Mouse (Mus musculus): ENCODE measurements at regions not wholly inside any gene's neighbourhood (a gene's known extent, or its start where the extent isn't known, plus 50 kb on each side); places are given as distances from the start of the nearest gene placed in this dataset.

DNA sequence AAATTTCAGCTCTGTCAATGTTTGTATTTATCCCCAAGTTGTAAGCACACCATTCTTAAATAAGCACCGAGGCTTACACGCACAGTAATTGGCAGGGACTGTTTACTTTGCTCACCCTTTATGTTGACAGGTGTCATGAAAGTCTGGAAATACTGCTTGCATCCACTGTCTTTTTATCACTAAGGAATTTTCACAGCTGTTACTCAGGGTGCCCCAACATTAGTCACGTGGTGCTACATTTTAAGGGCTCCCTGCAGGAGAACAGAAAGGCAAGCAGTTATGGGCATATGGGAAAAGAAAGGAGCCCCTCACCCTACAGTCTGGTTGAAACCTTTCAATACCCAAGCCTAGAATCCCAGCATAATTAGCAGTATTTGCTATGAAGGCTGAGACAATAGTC, 304.7 kb downstream of the Tle4 start:
- 65% methylated on average over 3 of the region's 3 CpGs for WGBS
- Histone ChIP-seq H3K27me3 (no peaks in the 10 kb centered on the region), H3K4me2 (no peak overlapping the region), H3K4me1 (replicated peaks) (no peaks in the 10 kb centered on the region), H3K27ac (replicated peaks) (no peak overlapping the region), H3K36me3 (no peaks in the 10 kb centered on the region), H3K9ac (no peak overlapping the region), H3K4me3 (no peak overlapping the region), H3K9me3 (no peaks in the 10 kb centered on the region)
- no peak for ATAC-seq (ENCODE audit: low FRiP score, low read depth)

DNA sequence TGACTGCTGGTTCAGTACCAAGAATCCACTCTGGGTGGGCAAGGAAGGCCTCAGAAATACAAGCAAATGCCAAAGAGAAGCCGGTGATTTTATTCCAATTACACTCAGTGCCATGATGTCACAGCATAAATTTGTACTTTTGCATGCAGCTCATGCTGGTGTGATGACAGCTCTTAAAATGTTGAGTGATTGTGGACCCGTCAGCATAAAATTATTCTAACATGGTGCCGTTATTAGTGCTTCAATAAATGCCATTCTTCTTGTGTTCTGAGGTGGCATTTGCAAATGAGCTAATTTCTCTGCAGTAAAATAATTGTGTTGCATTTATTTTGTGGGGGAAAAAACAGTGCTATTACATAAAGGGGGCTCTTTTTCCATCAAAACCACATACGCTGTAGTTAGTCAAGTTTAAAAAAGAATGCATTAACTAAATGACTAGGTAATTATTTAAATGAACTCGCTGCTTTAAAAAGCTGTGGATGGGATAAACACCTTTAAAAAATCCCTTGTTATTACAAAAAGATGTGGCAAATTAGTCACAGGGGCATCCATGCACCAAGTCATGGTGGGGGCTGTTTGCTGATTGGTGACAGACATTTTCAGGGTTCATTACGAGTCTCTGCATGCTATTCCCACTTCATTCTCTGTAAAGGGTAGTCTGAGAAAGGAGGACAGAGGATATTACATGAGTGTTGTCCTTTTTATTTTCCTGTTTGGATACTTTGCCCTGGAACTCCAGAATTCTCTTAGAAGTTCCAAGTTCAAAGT, 296.5 kb downstream of the Tle4 start:
- WGBS: 56% methylated on average over 6 of the region's 6 CpGs
- no peaks in the 10 kb centered on the region for H3K36me3 ChIP-seq
- H3K9ac ChIP-seq: no peak overlapping the region
- no peak; the same call in 1 of the 2 replicates for ATAC-seq (ENCODE audit: low FRiP score, low read depth)
- no peaks in the 10 kb centered on the region for H3K9me3 ChIP-seq
- no peak overlapping the region for H3K4me3 ChIP-seq
- H3K4me2 ChIP-seq: no peak overlapping the region
- no peaks in the 10 kb centered on the region for H3K27me3 ChIP-seq
- no peaks in the 10 kb centered on the region for H3K4me1 ChIP-seq (replicated peaks)
- H3K27ac ChIP-seq (replicated peaks): no peak overlapping the region

DNA sequence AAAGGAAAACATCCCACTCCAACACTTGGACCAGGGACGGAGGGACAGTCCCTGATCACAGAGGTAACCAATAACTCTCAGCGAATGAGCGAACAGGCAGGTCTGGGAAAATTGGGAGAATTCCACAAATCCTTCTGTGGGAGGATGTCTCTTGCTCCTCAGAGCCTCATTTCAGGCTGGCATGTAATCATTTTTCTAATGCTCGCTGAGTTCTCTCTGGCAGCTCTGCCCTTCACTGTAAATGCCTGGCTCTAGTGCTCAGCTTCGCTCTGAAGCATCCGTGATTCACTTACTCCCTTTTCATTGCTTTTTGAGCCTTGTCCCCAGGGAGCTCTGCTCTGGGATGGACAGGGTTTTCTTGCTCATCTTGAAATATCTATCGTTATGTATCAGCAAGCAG, 283.6 kb downstream of the Tle4 start:
- Histone ChIP-seq H3K9ac (no peak overlapping the region), H3K4me3 (no peak overlapping the region), H3K36me3 (no peaks in the 10 kb centered on the region), H3K4me2 (peak overlapping the region; percentile 21; the same call in 1 of the 2 replicates), H3K27me3 (no peaks in the 10 kb centered on the region), H3K9me3 (no peaks in the 10 kb centered on the region), H3K4me1 (replicated peaks) (no peaks in the 10 kb centered on the region), H3K27ac (replicated peaks) (no peak overlapping the region)
- no peak for ATAC-seq (ENCODE audit: low FRiP score, low read depth)
- 49% methylated on average over 7 of the region's 7 CpGs for WGBS

GRCm38 (mm10) chr19:14319677-14320191, 278.1 kb downstream of the Tle4 start:
- Histone ChIP-seq H3K9ac (no peak overlapping the region), H3K27me3 (no peaks in the 10 kb centered on the region), H3K4me1 (replicated peaks) (no peaks in the 10 kb centered on the region), H3K9me3 (no peaks in the 10 kb centered on the region), H3K4me2 (no peak overlapping the region), H3K4me3 (no peak overlapping the region), H3K27ac (replicated peaks) (no peak overlapping the region), H3K36me3 (no peaks in the 10 kb centered on the region)
- ATAC-seq (ENCODE audit: low FRiP score, low read depth): no peak
- 39% methylated on average over 3 of the region's 3 CpGs for WGBS

DNA sequence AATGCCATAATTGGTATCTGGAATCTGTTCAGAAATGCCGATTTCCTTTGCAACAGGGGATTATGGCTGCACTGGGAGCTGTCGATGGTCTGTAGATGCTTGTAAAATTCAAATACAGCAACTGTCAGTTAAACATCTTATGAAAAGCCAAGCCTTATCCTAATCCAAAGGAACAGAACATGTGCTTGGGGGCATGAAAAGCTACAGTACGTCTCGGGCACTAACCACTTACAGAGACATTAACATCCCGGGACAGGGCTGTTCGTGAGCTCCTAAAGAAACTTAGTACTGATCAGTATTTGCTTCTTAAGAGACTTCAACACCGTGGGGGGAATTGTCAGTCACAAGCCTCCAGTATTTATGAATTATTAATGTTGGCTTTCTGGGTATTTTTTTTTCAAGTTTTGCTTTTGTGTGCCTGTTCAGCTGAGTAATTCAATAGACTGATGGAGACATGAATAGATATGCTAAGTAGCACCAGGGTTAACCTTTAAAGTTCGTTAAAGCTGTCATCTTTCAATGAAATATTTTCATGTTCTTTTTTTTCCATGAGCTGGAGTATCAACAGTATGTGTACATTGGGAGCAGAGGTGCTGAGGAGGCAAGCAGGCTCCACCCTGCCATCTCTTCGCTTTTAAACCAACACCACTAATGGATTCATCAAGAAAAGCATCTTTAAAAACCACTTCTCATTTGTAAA, 272.3 kb downstream of the Tle4 start:
- 33% methylated on average over 9 of the region's 9 CpGs for WGBS
- Histone ChIP-seq H3K27ac (replicated peaks) (no peak overlapping the region), H3K4me3 (no peak overlapping the region), H3K27me3 (no peaks in the 10 kb centered on the region), H3K9ac (no peak overlapping the region), H3K4me2 (no peak overlapping the region), H3K9me3 (no peaks in the 10 kb centered on the region), H3K36me3 (no peaks in the 10 kb centered on the region), H3K4me1 (replicated peaks) (no peaks in the 10 kb centered on the region; the same call in 1 of the 2 replicates)
- ATAC-seq (ENCODE audit: low FRiP score, low read depth): no peak

- H3K36me3 ChIP-seq: no peaks in the 10 kb centered on the region
- H3K4me2 ChIP-seq: no peak overlapping the region
- H3K27ac ChIP-seq (replicated peaks): no peak overlapping the region
- H3K4me1 ChIP-seq (replicated peaks): no peaks in the 10 kb centered on the region
- H3K4me3 ChIP-seq: no peak overlapping the region
- H3K9me3 ChIP-seq: no peaks in the 10 kb centered on the region
- ATAC-seq (ENCODE audit: low FRiP score, low read depth): no peak
- H3K27me3 ChIP-seq: no peaks in the 10 kb centered on the region
- 74% methylated on average over 6 of the region's 6 CpGs for WGBS
- H3K9ac ChIP-seq: no peak overlapping the region
Observed at GRCm38 (mm10) chr19:14333041-14334012, 264.5 kb downstream of the Tle4 start.

GRCm38 (mm10) chr19:14337025-14337424, 260.8 kb downstream of the Tle4 start:
- H3K9me3 ChIP-seq: no peaks in the 10 kb centered on the region
- no peaks in the 10 kb centered on the region for H3K36me3 ChIP-seq
- no peak overlapping the region for H3K9ac ChIP-seq
- H3K4me2 ChIP-seq: no peak overlapping the region
- peak; percentile 51; the same call in 1 of the 2 replicates for ATAC-seq (ENCODE audit: low FRiP score, low read depth)
- H3K4me3 ChIP-seq: no peak overlapping the region
- no peaks in the 10 kb centered on the region for H3K4me1 ChIP-seq (replicated peaks)
- 29% methylated on average over 5 of the region's 5 CpGs for WGBS
- no peak overlapping the region for H3K27ac ChIP-seq (replicated peaks)
- no peaks in the 10 kb centered on the region for H3K27me3 ChIP-seq

DNA sequence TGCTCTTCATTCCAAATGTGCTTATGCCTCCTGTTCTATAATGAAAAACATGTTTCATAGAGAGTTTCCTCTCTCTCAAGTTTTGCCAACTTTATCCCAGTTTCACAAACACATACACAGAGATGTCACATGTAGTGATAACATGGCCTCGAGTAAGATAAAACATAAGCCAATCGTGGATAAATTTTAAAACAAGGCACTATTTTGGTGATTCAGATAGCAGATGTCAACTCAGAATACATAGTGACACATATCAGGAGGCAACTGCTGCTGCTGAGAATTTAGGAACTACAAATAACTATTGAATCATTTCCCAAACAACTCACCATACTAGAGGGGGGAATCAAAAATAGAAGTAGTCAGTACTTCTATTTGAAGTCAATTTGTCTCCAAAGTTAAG, 257.1 kb downstream of the Tle4 start:
- no peak for ATAC-seq (ENCODE audit: low FRiP score, low read depth)
- no peaks in the 10 kb centered on the region for H3K27me3 ChIP-seq
- WGBS: 87% methylated on average over 2 of the region's 2 CpGs

GRCm38 (mm10) chr19:14343890-14344289, 254.0 kb downstream of the Tle4 start:
- no peaks in the 10 kb centered on the region for H3K4me1 ChIP-seq (replicated peaks)
- no peaks in the 10 kb centered on the region for H3K36me3 ChIP-seq
- H3K9me3 ChIP-seq: no peaks in the 10 kb centered on the region
- no peak overlapping the region for H3K9ac ChIP-seq
- no peaks in the 10 kb centered on the region for H3K27me3 ChIP-seq
- ATAC-seq (ENCODE audit: low FRiP score, low read depth): no peak
- H3K27ac ChIP-seq (replicated peaks): no peak overlapping the region
- no peak overlapping the region for H3K4me3 ChIP-seq
- WGBS: 79% methylated on average over 5 of the region's 5 CpGs
- no peak overlapping the region for H3K4me2 ChIP-seq

More for the DNA sequence above, 257.1 kb downstream of the Tle4 start:
- Histone ChIP-seq H3K36me3 (no peaks in the 10 kb centered on the region), H3K4me3 (no peak overlapping the region), H3K4me2 (no peak overlapping the region), H3K9ac (no peak overlapping the region), H3K27ac (replicated peaks) (no peak overlapping the region), H3K4me1 (replicated peaks) (no peaks in the 10 kb centered on the region), H3K9me3 (no peaks in the 10 kb centered on the region)

DNA sequence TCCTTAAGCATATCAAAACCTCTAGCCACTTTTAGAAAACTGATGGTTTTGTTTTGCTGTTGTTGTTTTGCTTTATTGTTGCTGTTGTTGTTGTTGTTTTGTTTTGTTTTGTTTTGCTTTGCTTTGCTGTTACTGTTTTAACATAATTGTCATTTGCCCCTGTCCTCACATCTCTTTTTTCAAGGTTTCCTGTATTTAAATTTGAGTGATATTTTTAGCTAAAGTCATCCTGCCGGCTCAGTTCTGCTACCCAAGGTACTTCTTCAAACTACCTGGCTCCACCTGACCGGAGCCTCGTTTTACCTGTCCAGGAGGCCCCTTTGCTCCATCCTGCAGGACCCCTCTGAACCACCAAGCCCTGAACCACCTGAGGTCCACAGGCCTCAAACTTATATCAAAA, 253.4 kb downstream of the Tle4 start:
- WGBS: 98% methylated on average over 3 of the region's 3 CpGs
- Histone ChIP-seq H3K36me3 (no peaks in the 10 kb centered on the region), H3K27me3 (no peaks in the 10 kb centered on the region), H3K4me3 (no peak overlapping the region), H3K27ac (replicated peaks) (no peak overlapping the region), H3K9ac (no peak overlapping the region), H3K4me1 (replicated peaks) (no peaks in the 10 kb centered on the region), H3K4me2 (no peak overlapping the region), H3K9me3 (no peaks in the 10 kb centered on the region)
- no peak for ATAC-seq (ENCODE audit: low FRiP score, low read depth)

GRCm38 (mm10) chr19:14347026-14347425, 250.8 kb downstream of the Tle4 start:
- no peak overlapping the region for H3K4me2 ChIP-seq
- no peak overlapping the region for H3K4me3 ChIP-seq
- H3K36me3 ChIP-seq: no peaks in the 10 kb centered on the region
- no peaks in the 10 kb centered on the region for H3K4me1 ChIP-seq (replicated peaks)
- 57% methylated on average over 2 of the region's 2 CpGs for WGBS
- H3K9me3 ChIP-seq: no peaks in the 10 kb centered on the region
- no peaks in the 10 kb centered on the region for H3K27me3 ChIP-seq
- no peak for ATAC-seq (ENCODE audit: low FRiP score, low read depth)
- no peak overlapping the region for H3K27ac ChIP-seq (replicated peaks)
- H3K9ac ChIP-seq: no peak overlapping the region

DNA sequence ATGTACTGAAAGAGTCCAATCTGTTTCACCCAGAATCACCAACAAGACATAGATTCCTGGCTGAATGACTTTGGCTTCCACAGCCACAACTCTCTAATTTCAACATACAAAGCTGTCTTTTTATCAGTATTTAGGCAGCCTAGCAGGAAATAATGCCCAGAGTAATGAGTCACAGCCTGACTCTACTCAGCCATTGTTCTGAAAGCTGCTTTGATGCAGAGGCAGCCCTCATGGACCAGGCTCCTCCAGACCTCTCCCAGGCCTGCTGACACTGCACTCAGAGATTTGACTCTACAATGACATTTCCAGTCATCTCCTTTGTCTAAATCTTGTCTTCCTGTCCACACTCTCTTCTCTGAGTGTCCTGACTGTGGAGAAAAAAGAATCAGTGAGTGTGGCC, 250.4 kb downstream of the Tle4 start:
- Histone ChIP-seq H3K9me3 (no peaks in the 10 kb centered on the region), H3K27me3 (no peaks in the 10 kb centered on the region), H3K9ac (no peak overlapping the region), H3K27ac (replicated peaks) (no peak overlapping the region), H3K4me3 (no peak overlapping the region), H3K36me3 (no peaks in the 10 kb centered on the region), H3K4me2 (no peak overlapping the region), H3K4me1 (replicated peaks) (no peaks in the 10 kb centered on the region)
- ATAC-seq (ENCODE audit: low FRiP score, low read depth): no peak
